Mouse (Mus musculus): ENCODE data around the gene Spint5. TPM values are rescaled to one million over a fixed set of nuclear protein-coding genes. Genes with fewer than 3 reads are reported as not detected.

Spint5 gene
- total and polyA plus RNA-seq, 3 experiments: 1.4 TPM; not detected in 2

- dilution Hi-C loops (cut with MboI; ENCODE audit: extremely low pct_ligation_motif_present, extremely low pct_unique_long_range_greater_than_20kb, low sequenced_read_pairs): no loop called here
- no peak for DNase-seq (ENCODE audit: extremely low read depth)
These were observed 39.0 kb upstream of the Spint5 start for GRCm38 (mm10) chr2:164676103-164676502.

GRCm38 (mm10) chr2:164676916-164677685, 38.0 kb upstream of the Spint5 start:
- H3K4me3 ChIP-seq (replicated peaks in 1 of 3; ENCODE audit: low read depth in 2 of 3, low read length in 2 of 3, poor library complexity in 1 of 3): no peak overlapping the region
- H3K4me2 ChIP-seq (ENCODE audit: insufficient read depth, low read depth, poor library complexity, severe bottlenecking): no peak overlapping the region
- DNase-seq (ENCODE audit: extremely low read depth): no peak
- TF ChIP-seq USF2 (conservative IDR thresholded peaks at IDR 0.05; ENCODE audit: low read depth, low read length) (no peak), MAX (IDR thresholded peaks at IDR 0.05; ENCODE audit: low read length) (no peak), JUND (conservative IDR thresholded peaks at IDR 0.05; ENCODE audit: low read depth, low read length) (no peak), MXI1 (IDR thresholded peaks at IDR 0.05; ENCODE audit: low read depth, low read length) (no peak), ZMIZ1 (IDR thresholded peaks at IDR 0.05; ENCODE audit: low read depth, low read length) (no peak), TCF12 (IDR thresholded peaks at IDR 0.05; ENCODE audit: low read depth, low read length) (no peak), BHLHE40 (IDR thresholded peaks at IDR 0.05; ENCODE audit: low read depth, low read length) (no peak), MEF2A (IDR thresholded peaks at IDR 0.05; ENCODE audit: borderline replicate concordance, low read depth, low read length) (no peak), MAZ (IDR thresholded peaks at IDR 0.05; ENCODE audit: low read depth, low read length) (no peak), SIN3A (IDR thresholded peaks at IDR 0.05; ENCODE audit: low read length) (no peak)
- no peaks in the 10 kb centered on the region for H3K79me2 ChIP-seq (replicated peaks; ENCODE audit: control insufficient read depth, extremely low read depth, insufficient read depth, poor library complexity, severe bottlenecking)
- H3K9me3 ChIP-seq (replicated peaks; ENCODE audit: low read length): peaks cover 7% of the 10 kb centered on the region
- in situ Hi-C loops (cut with MboI; ENCODE audit: low pct_ligation_motif_present, low pct_unique_long_range_greater_than_20kb, low sequenced_read_pairs): no loop called here
- peaks cover 5 to 13% of the 10 kb centered on the region in 2 experiments; a peak in 3 of 4 replicates for H3K4me1 ChIP-seq (ENCODE audit: control insufficient read depth in 1 of 2, insufficient read depth in 2 of 2)
- H3K27me3 ChIP-seq (replicated peaks): peaks cover 35% of the 10 kb centered on the region
- dilution Hi-C loops (cut with MboI; ENCODE audit: extremely low pct_ligation_motif_present, extremely low pct_unique_long_range_greater_than_20kb, low sequenced_read_pairs): no loop called here
- no peaks in the 10 kb centered on the region for H3K36me3 ChIP-seq (replicated peaks in 1 of 2; ENCODE audit: control insufficient read depth in 1 of 2, insufficient read depth in 1 of 2, low read length in 1 of 2)
- H3K27ac ChIP-seq (ENCODE audit: insufficient read depth, low read depth): no peak overlapping the region
- H3K9ac ChIP-seq (ENCODE audit: insufficient read depth, low read depth): no peak overlapping the region

More at GRCm38 (mm10) chr2:164676103-164676502, 39.0 kb upstream of the Spint5 start:
- H3K36me3 ChIP-seq (replicated peaks in 1 of 2; ENCODE audit: control insufficient read depth in 1 of 2, insufficient read depth in 1 of 2, low read length in 1 of 2): no peaks in the 10 kb centered on the region
- TF ChIP-seq MAZ (IDR thresholded peaks at IDR 0.05; ENCODE audit: low read depth, low read length): no peak
- no peak for TF ChIP-seq GABPA (IDR thresholded peaks at IDR 0.05; ENCODE audit: insufficient replicate concordance, low read depth, low read length)
- TF ChIP-seq CTCF (conservative IDR thresholded peaks at IDR 0.05 in 1 of 2, IDR thresholded peaks at IDR 0.05 in 1 of 2; ENCODE audit: low read depth in 2 of 2, low read length in 2 of 2): peak; percentile 24 to 29; a peak in 2 of 4 replicates
- H3K9me3 ChIP-seq (replicated peaks; ENCODE audit: low read length): peaks cover 10% of the 10 kb centered on the region
- no peak overlapping the region for H3K4me3 ChIP-seq (replicated peaks in 1 of 3; ENCODE audit: low read depth in 2 of 3, low read length in 2 of 3, poor library complexity in 1 of 3)
- H3K27me3 ChIP-seq (replicated peaks): peaks cover 42% of the 10 kb centered on the region
- H3K9ac ChIP-seq (ENCODE audit: insufficient read depth, low read depth): no peak overlapping the region
- peaks cover 5 to 13% of the 10 kb centered on the region in 2 experiments; a peak in 3 of 4 replicates for H3K4me1 ChIP-seq (ENCODE audit: control insufficient read depth in 1 of 2, insufficient read depth in 2 of 2)
- in situ Hi-C loops (cut with MboI; ENCODE audit: low pct_ligation_motif_present, low pct_unique_long_range_greater_than_20kb, low sequenced_read_pairs): no loop called here
- H3K27ac ChIP-seq (ENCODE audit: insufficient read depth, low read depth): no peak overlapping the region
- H3K4me2 ChIP-seq (ENCODE audit: insufficient read depth, low read depth, poor library complexity, severe bottlenecking): no peak overlapping the region
- no peaks in the 10 kb centered on the region for H3K79me2 ChIP-seq (replicated peaks; ENCODE audit: control insufficient read depth, extremely low read depth, insufficient read depth, poor library complexity, severe bottlenecking)
